Mouse (Mus musculus) MEL (cell line): ENCODE data around the gene CK137956. TPM values are rescaled to one million over a fixed set of nuclear protein-coding genes. Genes with fewer than 3 reads are reported as not detected.

Experiments used
- DNase-seq: peaks from one replicate; pipeline ENCODE4 v3.0.0; 2011; ENCODE audit warnings: low read depth, low spot score
- H3K27ac ChIP-seq: 2 replicates; pipeline ENCODE4 v1.5.1; 2012; ENCODE audit warnings: low read depth, mild to moderate bottlenecking, control low read depth, low read length, moderate library complexity; ENCODE audit not compliant: control insufficient read depth
- H3K27me3 ChIP-seq, 2 experiments: fragments of 150-350 bp in 1 of 2; sonication (generic) in 1 of 2; 2 replicates each; pipeline ENCODE4 v1.6.1; 2012; ENCODE audit warnings: low read length in 2 of 2, mild to moderate bottlenecking in 2 of 2, improper control_type of control experiment in 1 of 2, moderate library complexity in 1 of 2; ENCODE audit not compliant: insufficient read depth in 2 of 2, control insufficient read depth in 1 of 2
- H3K36me3 ChIP-seq, 2 experiments: 2 replicates each; pipeline ENCODE4 v1.6.1; 2012 to 2014; ENCODE audit warnings: low read length in 2 of 2, improper control_type of control experiment in 1 of 2, inconsistent platforms in 1 of 2, mild to moderate bottlenecking in 1 of 2; ENCODE audit not compliant: insufficient read depth in 2 of 2, control insufficient read depth in 1 of 2
- H3K4me1 ChIP-seq, 2 experiments: fragments of 150-350 bp in 1 of 2; sonication (generic) in 1 of 2; 2 replicates each; pipeline ENCODE4 v1.6.1; 2012; ENCODE audit warnings: low read length in 2 of 2, improper control_type of control experiment in 1 of 2, mild to moderate bottlenecking in 1 of 2; ENCODE audit not compliant: insufficient read depth in 2 of 2, control insufficient read depth in 1 of 2
- H3K4me3 ChIP-seq, 2 experiments: fragments of 150-350 bp in 1 of 2; sonication (generic) in 1 of 2; 2 replicates each; pipeline ENCODE4 v1.5.1; 2012; ENCODE audit warnings: low read depth in 2 of 2, low read length in 2 of 2, mild to moderate bottlenecking in 2 of 2, moderate library complexity in 2 of 2, control low read depth in 1 of 2, improper control_type of control experiment in 1 of 2; ENCODE audit not compliant: control insufficient read depth in 1 of 2, insufficient read depth in 1 of 2
- H3K79me2 ChIP-seq: 2 replicates; pipeline ENCODE4 v1.6.1; 2012; ENCODE audit warnings: mild to moderate bottlenecking, low read length, moderate library complexity; ENCODE audit not compliant: control insufficient read depth, poor library complexity, insufficient read depth
- H3K9ac ChIP-seq: 2 replicates; pipeline ENCODE4 v1.6.1; 2012; ENCODE audit warnings: low read depth, mild to moderate bottlenecking, control low read depth, low read length, moderate library complexity; ENCODE audit not compliant: control insufficient read depth, poor library complexity, severe bottlenecking
- H3K9me3 ChIP-seq: fragments of 150-350 bp; sonication (generic); replicated peaks from 2 replicates; pipeline ENCODE4 v1.6.1; 2012; ENCODE audit warnings: mild to moderate bottlenecking, low read length, improper control_type of control experiment, moderate library complexity; ENCODE audit not compliant: insufficient read depth
- BHLHE40 ChIP-seq: IDR thresholded peaks from 2 replicates; pipeline ENCODE4 v1.6.1; 2012; ENCODE audit warnings: low read depth, mild to moderate bottlenecking, inconsistent platforms, low read length, improper control_type of control experiment, borderline replicate concordance
- CHD1 ChIP-seq: IDR thresholded peaks from 2 replicates; pipeline ENCODE4 v1.6.1; 2012; ENCODE audit warnings: low read depth, mild to moderate bottlenecking, inconsistent platforms, low read length, improper control_type of control experiment
- CHD2 ChIP-seq: IDR thresholded peaks from 2 replicates; pipeline ENCODE4 v1.6.1; 2011; ENCODE audit warnings: low read length, improper control_type of control experiment
- E2F4 ChIP-seq: IDR thresholded peaks from 2 replicates; pipeline ENCODE4 v1.6.1; 2011; ENCODE audit warnings: low read depth, low read length, improper control_type of control experiment, borderline replicate concordance
- ETS1 ChIP-seq: IDR thresholded peaks from 2 replicates; pipeline ENCODE4 v1.6.1; 2012; ENCODE audit warnings: low read depth, mild to moderate bottlenecking, inconsistent platforms, low read length, improper control_type of control experiment, moderate library complexity
- GABPA ChIP-seq: IDR thresholded peaks from 2 replicates; pipeline ENCODE4 v1.6.1; 2012; ENCODE audit warnings: low read depth, mild to moderate bottlenecking, inconsistent platforms, low read length, improper control_type of control experiment, moderate library complexity
- GATA1 ChIP-seq: IDR thresholded peaks from 2 replicates; pipeline ENCODE4 v1.6.1; 2011; ENCODE audit warnings: low read depth, low read length, improper control_type of control experiment
- HCFC1 ChIP-seq: IDR thresholded peaks from 2 replicates; pipeline ENCODE4 v1.6.1; 2012; ENCODE audit warnings: low read depth, mild to moderate bottlenecking, inconsistent platforms, low read length, improper control_type of control experiment, moderate library complexity
- MAX ChIP-seq: IDR thresholded peaks from 2 replicates; pipeline ENCODE4 v1.6.1; 2011; ENCODE audit warnings: low read length, improper control_type of control experiment
- MAZ ChIP-seq: IDR thresholded peaks from 2 replicates; pipeline ENCODE4 v1.6.1; 2012; ENCODE audit warnings: low read depth, mild to moderate bottlenecking, inconsistent platforms, low read length, improper control_type of control experiment
- MXI1 ChIP-seq: IDR thresholded peaks from 2 replicates; pipeline ENCODE4 v1.6.1; 2011; ENCODE audit warnings: mild to moderate bottlenecking, low read depth, low read length, improper control_type of control experiment
- MYB ChIP-seq: IDR thresholded peaks from 2 replicates; pipeline ENCODE4 v1.6.1; 2011; ENCODE audit warnings: mild to moderate bottlenecking, low read depth, low read length, improper control_type of control experiment
- NELFE ChIP-seq: IDR thresholded peaks from 2 replicates; pipeline ENCODE4 v1.6.1; 2011; ENCODE audit warnings: low read depth, low read length, improper control_type of control experiment
- NRF1 ChIP-seq: IDR thresholded peaks from 2 replicates; pipeline ENCODE4 v1.6.1; 2014; ENCODE audit warnings: low read depth, mild to moderate bottlenecking, inconsistent platforms, low read length, improper control_type of control experiment, moderate library complexity; ENCODE audit not compliant: poor library complexity, insufficient read depth, severe bottlenecking
- POLR2A ChIP-seq, 2 experiments: IDR thresholded peaks; 2 replicates each; pipeline ENCODE4 v1.6.1; 2011 to 2012; ENCODE audit warnings: low read length in 2 of 2, mild to moderate bottlenecking in 2 of 2, control low read depth in 1 of 2, improper control_type of control experiment in 1 of 2, low read depth in 1 of 2, moderate library complexity in 1 of 2; ENCODE audit not compliant: control insufficient read depth in 1 of 2, insufficient read depth in 1 of 2, poor library complexity in 1 of 2
- POLR2AphosphoS2 ChIP-seq: IDR thresholded peaks from 2 replicates; pipeline ENCODE4 v1.6.1; 2011; ENCODE audit warnings: low read length, improper control_type of control experiment
- RAD21 ChIP-seq: IDR thresholded peaks from 2 replicates; pipeline ENCODE4 v1.6.1; 2011; ENCODE audit warnings: mild to moderate bottlenecking, low read depth, low read length, improper control_type of control experiment
- SIN3A ChIP-seq: IDR thresholded peaks from 2 replicates; pipeline ENCODE4 v1.6.1; 2012; ENCODE audit warnings: low read length, improper control_type of control experiment, inconsistent platforms
- SMC3 ChIP-seq: IDR thresholded peaks from 2 replicates; pipeline ENCODE4 v1.6.1; 2011; ENCODE audit warnings: low read depth, low read length, improper control_type of control experiment
- TAL1 ChIP-seq: IDR thresholded peaks from 2 replicates; pipeline ENCODE4 v1.6.1; 2012; ENCODE audit warnings: mild to moderate bottlenecking, inconsistent platforms, low read length, moderate library complexity, mixed read lengths
- TBP ChIP-seq: IDR thresholded peaks from 2 replicates; pipeline ENCODE4 v1.8.0; 2011; ENCODE audit warnings: low read depth, low read length, improper control_type of control experiment
- UBTF ChIP-seq: IDR thresholded peaks from 2 replicates; pipeline ENCODE4 v1.6.1; 2012; ENCODE audit warnings: low read depth, mild to moderate bottlenecking, inconsistent platforms, low read length, improper control_type of control experiment, moderate library complexity, borderline replicate concordance; ENCODE audit not compliant: insufficient read depth
- USF1 ChIP-seq: IDR thresholded peaks from 2 replicates; pipeline ENCODE4 v1.6.1; 2014; ENCODE audit warnings: low read depth, mild to moderate bottlenecking, inconsistent platforms, low read length, improper control_type of control experiment, moderate library complexity
- USF2 ChIP-seq, 2 experiments: IDR thresholded peaks; 2 replicates each; pipeline ENCODE4 v1.6.1; 2011 to 2012; ENCODE audit warnings: improper control_type of control experiment in 2 of 2, low read length in 2 of 2, borderline replicate concordance in 1 of 2, inconsistent platforms in 1 of 2, low read depth in 1 of 2, mild to moderate bottlenecking in 1 of 2; ENCODE audit not compliant: insufficient read depth in 1 of 2
- ZC3H11A ChIP-seq: IDR thresholded peaks from 2 replicates; pipeline ENCODE4 v1.6.1; 2012; ENCODE audit warnings: low read depth, mild to moderate bottlenecking, inconsistent platforms, low read length, improper control_type of control experiment
- ZMIZ1 ChIP-seq: IDR thresholded peaks from 2 replicates; pipeline ENCODE4 v1.6.1; 2012; ENCODE audit warnings: low read depth, mild to moderate bottlenecking, inconsistent platforms, low read length, improper control_type of control experiment, moderate library complexity
- polyA plus RNA-seq, 2 experiments: library from polyadenylated mRNA; stranded (reverse) in 1 of 2; unstranded in 1 of 2; fragments of >175 nt in 1 of 2; fragments of >200 nt in 1 of 2; gene quantifications; 2 replicates each; pipeline versions ENCODE4 v1.2.1 to v1.2.4; 2012; ENCODE audit warnings: low replicate concordance in 2 of 2, low read depth in 1 of 2; ENCODE audit not compliant: insufficient read length in 2 of 2, insufficient read depth in 1 of 2, missing spikeins in 1 of 2
- total RNA-seq: library from RNA; depleted of rRNA; stranded (reverse); fragments of 300-350 nt; gene quantifications from 2 replicates; pipeline ENCODE4 v1.2.3, GENCODE M21; 2012

Gene CK137956
- total and polyA plus RNA-seq, 3 experiments = not detected

DNA sequence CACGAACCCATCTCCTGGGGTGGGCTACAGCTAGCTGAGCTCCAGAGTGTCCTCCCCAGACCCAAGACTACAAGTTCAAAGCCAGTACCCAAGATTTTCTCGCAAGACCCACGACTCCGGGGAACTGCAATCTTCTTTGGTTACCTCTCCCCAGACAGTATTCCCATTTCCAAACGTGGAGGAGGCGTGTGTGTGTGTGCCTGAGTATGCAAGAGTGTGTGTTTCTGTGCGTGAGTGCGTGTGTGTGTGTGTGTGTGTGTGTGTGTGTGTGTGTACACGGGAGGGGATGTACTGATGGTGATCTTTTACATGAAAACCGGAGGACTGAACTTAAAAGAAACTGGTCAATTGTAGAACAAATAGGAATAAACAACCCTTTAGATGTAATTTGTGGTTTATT lies 16.5 kb upstream of the CK137956 start:
- Histone ChIP-seq H3K9me3 (no peaks in the 10 kb centered on the region), H3K79me2 (no peaks in the 10 kb centered on the region), H3K27ac (no peak overlapping the region), H3K27me3 (no peaks in the 10 kb centered on the region), H3K9ac (no peak overlapping the region), H3K4me1 (no peaks in the 10 kb centered on the region), H3K4me3 (no peak overlapping the region), H3K36me3 (no peaks in the 10 kb centered on the region)
- no peak for DNase-seq
- TF ChIP-seq NELFE (no peak), SMC3 (no peak), GATA1 (no peak), MYB (no peak), TBP (no peak), CHD1 (no peak), POLR2AphosphoS2 (no peak), MAZ (no peak), E2F4 (no peak), SIN3A (no peak), ETS1 (no peak), MAX (no peak), POLR2A (IDR thresholded peaks at IDR 0.05; ENCODE audit: control insufficient read depth in 1 of 2, insufficient read depth in 1 of 2, low read depth in 1 of 2, low read length in 2 of 2, poor library complexity in 1 of 2) (no peak), TAL1 (no peak), USF1 (no peak), ZC3H11A (no peak), RAD21 (no peak), NRF1 (no peak)

DNA sequence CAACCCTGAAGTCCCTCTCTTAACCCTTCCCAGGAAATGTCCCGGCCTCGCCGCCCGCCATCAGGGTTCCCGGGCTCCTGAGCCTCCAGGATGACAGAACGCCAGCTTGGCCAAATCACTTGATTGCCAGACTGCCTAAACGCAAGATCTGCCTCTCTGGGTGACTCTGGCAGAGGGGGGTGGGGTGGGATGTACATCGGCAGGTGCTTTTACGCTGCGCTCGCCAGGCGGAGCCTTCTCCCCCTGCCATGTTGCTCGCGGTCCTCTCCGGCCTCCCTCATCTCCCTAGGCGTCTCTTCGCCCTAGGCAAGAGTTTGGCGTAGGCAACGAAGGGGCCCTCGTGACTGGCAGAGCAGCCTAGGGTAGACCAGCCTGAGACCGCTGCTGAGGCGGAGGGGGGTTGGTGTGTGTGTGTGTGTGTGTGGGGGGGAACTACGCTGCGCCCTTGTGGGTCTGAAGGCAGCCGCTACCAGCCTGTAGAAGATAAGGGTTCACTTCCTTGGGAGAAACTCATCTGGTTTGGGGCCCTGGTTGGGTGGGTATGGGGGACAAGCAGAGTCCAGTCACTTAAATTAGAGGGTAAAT lies 15.8 kb upstream of the CK137956 start:
- H3K36me3 ChIP-seq = no peaks in the 10 kb centered on the region
- H3K4me3 ChIP-seq = no peak overlapping the region
- H3K27ac ChIP-seq = no peak overlapping the region
- DNase-seq = no peak
- H3K79me2 ChIP-seq = no peaks in the 10 kb centered on the region
- H3K9me3 ChIP-seq = no peaks in the 10 kb centered on the region
- no peaks in the 10 kb centered on the region for H3K4me1 ChIP-seq
- H3K9ac ChIP-seq = no peak overlapping the region
- TF ChIP-seq POLR2AphosphoS2 = no peak
- TF ChIP-seq RAD21 = no peak
- no peak for TF ChIP-seq MXI1
- TF ChIP-seq HCFC1 = no peak
- TF ChIP-seq ZMIZ1 = no peak
- no peak for TF ChIP-seq UBTF
- TF ChIP-seq GABPA = no peak
- TF ChIP-seq TAL1 = no peak
- no peak for TF ChIP-seq BHLHE40
- TF ChIP-seq CHD2 = no peak
- TF ChIP-seq USF2 (IDR thresholded peaks at IDR 0.05; ENCODE audit: borderline replicate concordance in 1 of 2, insufficient read depth in 1 of 2, low read depth in 1 of 2, low read length in 2 of 2) = no peak
- no peak for TF ChIP-seq CHD1
- TF ChIP-seq NELFE = no peak
- TF ChIP-seq SMC3 = no peak
- no peak for TF ChIP-seq USF1
- TF ChIP-seq SIN3A = no peak
- TF ChIP-seq, all 39 proteins: peak for 0
- H3K27me3 ChIP-seq = no peaks in the 10 kb centered on the region
